Mouse (Mus musculus): Measurements from ENCODE around the gene Aff4. TPM values are rescaled to one million over a fixed set of nuclear protein-coding genes. Genes with fewer than 3 reads are reported as not detected.

Aff4 gene
- total and polyA plus RNA-seq, 2 experiments from 2014 or later, result 36.0 to 70.1 TPM

DNA sequence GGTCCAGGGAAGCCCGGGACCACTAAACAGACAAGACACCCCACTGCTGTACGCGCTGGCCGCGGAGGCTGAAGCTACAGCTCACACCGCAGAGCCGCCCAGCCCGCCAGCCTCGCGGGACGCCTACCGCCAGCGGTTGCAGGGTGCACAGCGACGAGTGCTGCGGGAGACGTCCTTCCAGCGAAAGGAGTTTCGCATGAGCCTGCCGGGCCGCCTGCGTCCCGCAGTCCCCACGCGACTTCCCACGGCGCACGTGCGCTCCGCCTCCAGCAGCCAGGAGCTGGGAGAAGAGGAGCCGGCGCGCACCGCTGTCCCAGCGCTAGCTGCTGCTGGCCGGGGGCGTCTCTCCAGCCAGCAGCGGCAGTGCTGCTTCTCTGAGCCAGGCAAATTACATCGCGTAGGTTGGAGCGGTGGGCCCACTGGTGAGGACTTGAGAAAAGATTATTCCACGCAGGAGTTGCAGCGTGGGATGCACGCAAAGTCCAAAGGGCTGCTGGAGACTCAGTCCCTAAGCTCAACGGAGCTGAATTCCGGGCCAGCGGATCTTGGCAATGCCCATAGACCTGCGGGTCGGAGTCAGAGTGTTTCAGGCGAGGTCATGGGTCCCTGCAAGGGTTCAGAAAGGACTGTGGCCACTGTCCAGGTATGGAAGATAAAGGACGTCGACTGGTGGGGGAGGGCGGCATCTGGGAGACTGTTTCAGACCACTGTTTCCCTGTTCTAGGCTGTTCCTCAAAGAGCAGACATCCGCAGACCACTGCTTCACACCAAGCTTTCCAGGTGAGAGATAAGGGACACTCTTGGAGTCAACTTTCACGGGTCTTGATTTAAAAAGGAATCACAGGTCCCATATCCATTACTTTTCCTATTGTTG lies 113.2 kb downstream of the Aff4 start:
- Histone ChIP-seq H3K9ac (replicated peaks; ENCODE audit: low read depth, low read length) (peak overlapping the region; percentile 26), H3K9me3 (replicated peaks; ENCODE audit: control insufficient read depth, low read length) (no peaks in the 10 kb centered on the region), H3K27ac (ENCODE audit: low read depth) (no peak overlapping the region), H3K36me3 (replicated peaks; ENCODE audit: control insufficient read depth, insufficient read depth, low read length) (no peaks in the 10 kb centered on the region), H3K4me3 (ENCODE audit: low read depth, low read length) (peak overlapping the region; percentile 37), H3K4me2 (ENCODE audit: low read depth, low read length) (peak overlapping the region; percentile 67), H3K4me1 (ENCODE audit: control insufficient read depth, insufficient read depth) (no peaks in the 10 kb centered on the region), H3K27me3 (ENCODE audit: control insufficient read depth, insufficient read depth, low read length) (peaks cover 53% of the 10 kb centered on the region)
- peak; percentile 25; the same call in 1 of the 2 replicates for ATAC-seq (ENCODE audit: insufficient read depth, low read depth)
- DNase-seq (ENCODE audit: low spot score), result no peak
- no peak for TF ChIP-seq CTCF (IDR thresholded peaks at IDR 0.05; ENCODE audit: low read depth)
- no peak for TF ChIP-seq EP300 (IDR thresholded peaks at IDR 0.05; ENCODE audit: low read depth)
- 9% methylated on average over 53 of the region's 55 CpGs for WGBS

DNA sequence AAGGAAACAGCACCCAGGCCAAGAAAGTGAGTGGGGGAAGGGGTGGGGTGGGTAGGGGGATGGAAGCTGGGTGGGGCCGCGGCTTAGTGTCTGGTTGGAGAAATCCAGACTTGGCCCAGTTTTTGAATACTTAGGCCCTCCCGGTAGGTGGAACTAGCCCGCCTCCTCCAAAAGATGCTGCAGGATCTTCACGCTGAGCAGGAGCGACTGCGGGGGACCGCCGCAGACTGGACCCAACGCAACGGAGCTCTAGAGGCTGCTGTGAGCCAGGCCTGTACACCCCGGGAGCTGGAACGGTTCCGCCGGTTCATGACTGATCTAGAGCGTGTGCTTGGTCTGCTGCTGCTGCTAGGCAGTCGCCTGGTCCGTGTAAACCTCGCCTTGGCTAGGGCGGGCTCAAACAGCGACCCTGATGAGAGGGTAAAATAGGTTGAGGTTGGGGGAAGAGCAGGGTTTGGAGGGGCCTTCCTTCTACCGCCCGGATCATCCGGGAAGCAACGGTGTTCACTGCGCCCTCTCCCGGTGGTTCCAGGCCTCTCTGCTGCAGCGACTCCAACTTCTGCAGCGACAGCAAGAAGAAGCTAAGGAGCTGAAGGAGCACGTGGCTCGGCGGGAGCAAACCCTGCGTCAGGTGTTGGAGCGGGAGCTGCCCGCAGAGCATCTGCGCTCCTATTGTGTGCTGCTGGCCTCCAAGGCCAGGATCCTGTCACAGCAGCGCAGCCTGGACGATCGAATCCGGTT lies 115.8 kb downstream of the Aff4 start:
- Histone ChIP-seq H3K4me3 (ENCODE audit: low read depth, low read length) (peak overlapping the region; percentile 25), H3K9ac (replicated peaks; ENCODE audit: low read depth, low read length) (0 out of 2 replicates have a peak overlapping the region, but pooled peaks have one; percentile 14), H3K27me3 (ENCODE audit: control insufficient read depth, insufficient read depth, low read length) (peaks cover 67% of the 10 kb centered on the region), H3K27ac (ENCODE audit: low read depth) (no peak overlapping the region), H3K4me1 (ENCODE audit: control insufficient read depth, insufficient read depth) (no peaks in the 10 kb centered on the region), H3K36me3 (replicated peaks; ENCODE audit: control insufficient read depth, insufficient read depth, low read length) (no peaks in the 10 kb centered on the region), H3K4me2 (ENCODE audit: low read depth, low read length) (peak overlapping the region; percentile 51), H3K9me3 (replicated peaks; ENCODE audit: control insufficient read depth, low read length) (no peaks in the 10 kb centered on the region)
- DNase-seq (ENCODE audit: low spot score), result peak; percentile 48
- TF ChIP-seq EP300 (IDR thresholded peaks at IDR 0.05; ENCODE audit: low read depth) (no peak), CTCF (IDR thresholded peaks at IDR 0.05; ENCODE audit: low read depth) (peak; percentile 71)
- WGBS, result 9% methylated on average over 40 of the region's 40 CpGs
- peak; percentile 45; the same call in 1 of the 2 replicates for ATAC-seq (ENCODE audit: insufficient read depth, low read depth)

DNA sequence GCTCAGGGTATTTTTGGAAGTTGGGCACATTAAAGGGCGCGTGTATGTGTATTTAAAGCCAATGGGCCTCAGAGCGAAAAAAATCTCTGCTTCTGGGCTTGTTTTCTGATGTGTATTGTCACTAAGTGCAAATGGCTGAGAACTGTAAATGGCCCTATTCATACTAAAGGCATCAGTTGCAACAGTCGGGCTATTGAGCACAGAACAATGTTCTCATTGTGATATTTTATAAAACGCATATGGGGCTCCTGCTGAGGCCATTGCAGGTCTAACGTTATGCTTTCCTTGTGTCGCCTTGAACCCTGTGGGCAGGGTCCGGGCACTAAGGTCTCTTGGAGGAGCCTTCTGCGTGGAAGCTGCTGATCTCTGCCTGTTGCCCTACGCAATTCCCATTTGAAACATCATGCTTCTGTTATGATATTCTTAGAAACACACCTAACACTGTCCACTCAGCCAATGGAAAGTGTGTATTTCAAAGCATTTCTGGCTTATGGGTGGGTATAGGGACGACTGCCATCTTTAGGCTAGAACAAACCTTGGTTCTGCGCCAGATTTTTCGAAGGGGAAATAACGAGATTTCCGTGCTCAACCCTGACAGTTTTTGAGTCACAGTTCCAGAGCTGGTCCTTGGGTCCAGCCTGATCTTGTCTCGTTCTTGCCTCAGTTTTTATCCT lies 118.8 kb downstream of the Aff4 start:
- TF ChIP-seq CTCF (IDR thresholded peaks at IDR 0.05; ENCODE audit: low read depth) (no peak), EP300 (IDR thresholded peaks at IDR 0.05; ENCODE audit: low read depth) (no peak)
- no peak overlapping the region for H3K27ac ChIP-seq (ENCODE audit: low read depth)
- DNase-seq (ENCODE audit: low spot score) (no peak), ATAC-seq (ENCODE audit: insufficient read depth, low read depth) (no peak)
- no peak overlapping the region for H3K9ac ChIP-seq (replicated peaks; ENCODE audit: low read depth, low read length)
- no peaks in the 10 kb centered on the region for H3K4me1 ChIP-seq (ENCODE audit: control insufficient read depth, insufficient read depth)
- WGBS, result 38% methylated on average over 16 of the region's 16 CpGs
- H3K27me3 ChIP-seq (ENCODE audit: control insufficient read depth, insufficient read depth, low read length), result peaks cover 51% of the 10 kb centered on the region
- peak overlapping the region; percentile 50 for H3K4me2 ChIP-seq (ENCODE audit: low read depth, low read length)
- H3K36me3 ChIP-seq (replicated peaks; ENCODE audit: control insufficient read depth, insufficient read depth, low read length), result no peaks in the 10 kb centered on the region
- no peaks in the 10 kb centered on the region for H3K9me3 ChIP-seq (replicated peaks; ENCODE audit: control insufficient read depth, low read length)
- no peak overlapping the region for H3K4me3 ChIP-seq (ENCODE audit: low read depth, low read length)

DNA sequence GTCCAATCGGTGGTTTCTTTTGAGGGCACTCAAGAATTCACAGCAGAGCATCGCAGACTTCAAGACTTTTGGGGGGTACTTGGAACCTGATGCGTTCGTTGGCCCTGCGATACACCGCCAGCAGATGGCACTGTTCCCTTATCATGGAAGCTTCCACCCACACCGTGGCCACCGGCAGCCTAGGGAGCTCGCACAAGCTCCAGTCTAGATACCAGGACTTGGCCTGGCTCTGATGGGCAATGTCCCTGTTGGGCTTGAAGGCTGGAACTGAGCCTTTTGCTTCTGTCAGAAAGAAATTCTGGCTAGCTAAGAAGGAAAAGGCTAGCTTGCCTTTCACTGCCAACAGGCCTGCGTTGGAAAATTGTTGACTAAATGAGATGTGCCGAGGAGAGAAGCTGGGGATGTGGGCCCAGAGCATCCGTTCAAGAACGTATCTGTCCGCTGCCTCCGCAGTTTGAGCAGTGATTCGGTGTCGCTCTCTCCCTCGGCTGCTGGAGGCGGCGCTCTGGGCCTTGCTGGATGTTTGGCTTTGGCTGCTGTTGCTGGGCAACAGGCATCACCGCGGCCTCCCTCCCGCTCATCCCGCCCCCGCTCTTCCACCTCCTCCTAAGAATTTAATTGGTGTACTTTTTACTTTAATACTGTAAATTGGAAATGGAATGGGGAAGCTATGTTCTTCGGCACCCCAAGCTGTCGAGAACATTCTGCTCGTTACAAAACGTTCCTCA lies 119.5 kb downstream of the Aff4 start, which contains the start of gene Gm9837:
Gene Gm9837, minus strand, starts transcription at position 512 of the 728 bp plus-strand sequence.
- TF ChIP-seq CTCF (IDR thresholded peaks at IDR 0.05; ENCODE audit: low read depth) (peak; percentile 90), EP300 (IDR thresholded peaks at IDR 0.05; ENCODE audit: low read depth) (no peak)
- Histone ChIP-seq H3K4me2 (ENCODE audit: low read depth, low read length) (peak within 1 kb of the TSS; percentile 50), H3K4me3 (ENCODE audit: low read depth, low read length) (peak within 1 kb of the TSS; percentile 2; the same call in 1 of the 2 replicates), H3K9ac (replicated peaks; ENCODE audit: low read depth, low read length) (no peak within 1 kb of the TSS; the same call in 1 of the 2 replicates), H3K27ac (ENCODE audit: low read depth) (no peak within 1 kb of the TSS), H3K4me1 (ENCODE audit: control insufficient read depth, insufficient read depth) (no peaks in the 10 kb centered on the region), H3K27me3 (ENCODE audit: control insufficient read depth, insufficient read depth, low read length) (peaks cover 47% of the 10 kb centered on the region), H3K9me3 (replicated peaks; ENCODE audit: control insufficient read depth, low read length) (no peaks in the 10 kb centered on the region), H3K36me3 (replicated peaks; ENCODE audit: control insufficient read depth, insufficient read depth, low read length) (no peaks in the 10 kb centered on the region)
- ATAC-seq (ENCODE audit: insufficient read depth, low read depth) (peak; percentile 85), DNase-seq (ENCODE audit: low spot score) (peak; percentile 79)
- WGBS, result 2% methylated on average over 29 of the region's 29 CpGs

Small RNA genes within 50 kb of the gene (microRNA-seq; reads per million reads assigned to microRNA genes)
- gene Mir6920, result not detected

Other genes with a start within 250 kb of the Aff4 start
- 54.0 and 64.3 TPM in 2 replicates for gene Hspa4, start 50.4 kb upstream of the Aff4 start, total RNA-seq (2014; rRNA removed; ENCODE audit: low replicate concordance)
- gene Hspa4, start 50.4 kb upstream of the Aff4 start, polyA plus RNA-seq (2015; fragmentation: Nextera tagmentation; extraction: Ambion mirVana), result 59.0 and 75.6 TPM in 2 replicates
- 1.2 TPM in 1 of 2 replicates, not detected in the other for gene Zcchc10, start 26.2 kb upstream of the Aff4 start, total RNA-seq (2014; rRNA removed; ENCODE audit: low replicate concordance)
- gene Zcchc10, start 26.2 kb upstream of the Aff4 start, polyA plus RNA-seq (2015; fragmentation: Nextera tagmentation; extraction: Ambion mirVana), result 15.3 and 15.4 TPM in 2 replicates
- not detected in 2 replicates for gene Leap2, start 72.3 kb downstream of the Aff4 start, total RNA-seq (2014; rRNA removed; ENCODE audit: low replicate concordance)
- gene Leap2, start 72.3 kb downstream of the Aff4 start, polyA plus RNA-seq (2015; fragmentation: Nextera tagmentation; extraction: Ambion mirVana), result not detected in 2 replicates
- gene Uqcrq, start 80.0 kb downstream of the Aff4 start, total RNA-seq (2014; rRNA removed; ENCODE audit: low replicate concordance), result 76.4 and 97.1 TPM in 2 replicates
- gene Uqcrq, start 80.0 kb downstream of the Aff4 start, polyA plus RNA-seq (2015; fragmentation: Nextera tagmentation; extraction: Ambion mirVana), result 3,062 and 3,250 TPM in 2 replicates
- 0.08 and 0.95 TPM in 2 replicates for gene Gdf9, start 80.2 kb downstream of the Aff4 start, total RNA-seq (2014; rRNA removed; ENCODE audit: low replicate concordance)
- gene Gdf9, start 80.2 kb downstream of the Aff4 start, polyA plus RNA-seq (2015; fragmentation: Nextera tagmentation; extraction: Ambion mirVana), result 0.79 and 1.1 TPM in 2 replicates
- not detected in 2 replicates for gene Gm10447, start 106.3 kb downstream of the Aff4 start, total RNA-seq (2014; rRNA removed; ENCODE audit: low replicate concordance)
- gene Gm10447, start 106.3 kb downstream of the Aff4 start, polyA plus RNA-seq (2015; fragmentation: Nextera tagmentation; extraction: Ambion mirVana), result 0.04 TPM in 1 of 2 replicates, not detected in the other
- gene Shroom1, start 106.4 kb downstream of the Aff4 start, total RNA-seq (2014; rRNA removed; ENCODE audit: low replicate concordance), result 1.4 and 2.9 TPM in 2 replicates
- 0.40 and 0.41 TPM in 2 replicates for gene Shroom1, start 106.4 kb downstream of the Aff4 start, polyA plus RNA-seq (2015; fragmentation: Nextera tagmentation; extraction: Ambion mirVana)
- gene Gm9837, start 119.6 kb downstream of the Aff4 start, total RNA-seq (2014; rRNA removed; ENCODE audit: low replicate concordance), result not detected in 2 replicates
- not detected in 2 replicates for gene Gm9837, start 119.6 kb downstream of the Aff4 start, polyA plus RNA-seq (2015; fragmentation: Nextera tagmentation; extraction: Ambion mirVana)
- not detected in 2 replicates for gene Gm9945, start 129.3 kb downstream of the Aff4 start, total RNA-seq (2014; rRNA removed; ENCODE audit: low replicate concordance)
- gene Gm9945, start 129.3 kb downstream of the Aff4 start, polyA plus RNA-seq (2015; fragmentation: Nextera tagmentation; extraction: Ambion mirVana), result not detected in 2 replicates
- gene Sowaha, start 129.4 kb downstream of the Aff4 start, total RNA-seq (2014; rRNA removed; ENCODE audit: low replicate concordance), result not detected in 2 replicates
- gene Sowaha, start 129.4 kb downstream of the Aff4 start, polyA plus RNA-seq (2015; fragmentation: Nextera tagmentation; extraction: Ambion mirVana), result 0.04 and 0.08 TPM in 2 replicates
- 47.1 and 55.8 TPM in 2 replicates for gene Sept8, start 168.4 kb downstream of the Aff4 start, total RNA-seq (2014; rRNA removed; ENCODE audit: low replicate concordance)
- 10.3 and 11.5 TPM in 2 replicates for gene Sept8, start 168.4 kb downstream of the Aff4 start, polyA plus RNA-seq (2015; fragmentation: Nextera tagmentation; extraction: Ambion mirVana)
- 6.1 and 17.5 TPM in 2 replicates for gene Kif3a, start 216.5 kb downstream of the Aff4 start, total RNA-seq (2014; rRNA removed; ENCODE audit: low replicate concordance)
- 23.7 and 24.3 TPM in 2 replicates for gene Kif3a, start 216.5 kb downstream of the Aff4 start, polyA plus RNA-seq (2015; fragmentation: Nextera tagmentation; extraction: Ambion mirVana)